Mouse (Mus musculus) cerebellum, postnatal 36 days (tissue): ENCODE measurements around the gene Syt5.

Experiments used
- DNase-seq, 2 experiments: peaks; one replicate each; pipeline ENCODE4 v3.0.0; 2021 to 2022; ENCODE audit warnings: mixed read lengths in 2 of 2

The Syt5 gene

GRCm38 (mm10) chr7:4499034-4499433, 48.3 kb downstream of the Syt5 start:
- DNase-seq = no peak

- DNase-seq = no peak
These were observed 49.1 kb downstream of the Syt5 start for GRCm38 (mm10) chr7:4498251-4498650.

GRCm38 (mm10) chr7:4497271-4497903, 50.0 kb downstream of the Syt5 start:
- no peak for DNase-seq

- no peak for DNase-seq
These were observed 50.9 kb downstream of the Syt5 start for GRCm38 (mm10) chr7:4496468-4496867.

GRCm38 (mm10) chr7:4493991-4494390, 53.4 kb downstream of the Syt5 start:
- no peak for DNase-seq

- peak in 1 of 2 experiments; percentile 18 for DNase-seq
These were observed 54.8 kb downstream of the Syt5 start for GRCm38 (mm10) chr7:4492284-4493224.

DNA sequence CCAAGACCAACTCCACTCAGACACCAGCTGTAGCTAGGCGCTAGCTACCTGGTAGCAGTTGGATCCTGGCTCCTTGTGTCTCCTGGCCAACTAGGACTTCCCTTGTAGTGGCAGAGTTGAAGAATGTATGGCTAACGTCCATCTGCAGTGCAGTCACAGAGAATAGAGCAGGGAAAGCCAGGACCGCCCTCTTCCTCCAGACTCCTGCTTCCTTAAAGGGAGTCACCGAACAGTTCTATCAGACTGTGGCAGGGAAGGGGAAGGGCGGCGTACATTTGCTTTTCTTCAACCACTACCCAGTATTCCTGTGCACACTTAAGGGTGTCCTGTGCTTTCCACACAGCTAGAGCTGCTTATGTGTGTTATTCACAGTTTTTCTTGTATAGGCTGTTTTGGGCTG, 56.0 kb downstream of the Syt5 start:
- DNase-seq = no peak
